Mouse (Mus musculus) right cerebral cortex, postnatal 10 days (tissue): Measurements from ENCODE around the gene Adgrd1.
A peak's percentile ranks its signal among the peaks of the same experiment; 100 is the strongest.

Experiments
- DNase-seq, 2 experiments: peaks; one replicate each; pipeline ENCODE4 v3.0.0; 2021; ENCODE audit warnings: low spot score in 2 of 2

Gene Adgrd1

DNA sequence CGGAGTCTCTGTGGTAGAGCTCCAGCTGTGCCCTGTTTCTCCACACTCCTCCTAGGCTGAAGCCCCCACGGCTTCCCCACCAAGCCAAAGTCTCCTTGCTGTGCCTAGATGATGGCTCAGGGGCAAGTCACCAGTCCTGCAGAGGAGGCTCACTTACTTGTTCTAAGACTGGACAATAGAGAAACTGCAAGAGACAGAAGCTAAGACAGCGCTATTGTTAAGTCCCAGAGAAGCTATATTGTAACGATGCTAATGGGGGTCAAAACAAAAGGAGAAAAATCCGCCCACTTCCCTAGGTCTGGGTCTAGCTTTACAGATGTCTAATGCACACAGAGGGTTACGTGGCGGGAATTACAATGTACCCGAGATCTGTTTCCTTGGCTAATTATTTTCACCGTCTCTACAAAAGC lies 59.4 kb downstream of the Adgrd1 start:
- DNase-seq = no peak

DNA sequence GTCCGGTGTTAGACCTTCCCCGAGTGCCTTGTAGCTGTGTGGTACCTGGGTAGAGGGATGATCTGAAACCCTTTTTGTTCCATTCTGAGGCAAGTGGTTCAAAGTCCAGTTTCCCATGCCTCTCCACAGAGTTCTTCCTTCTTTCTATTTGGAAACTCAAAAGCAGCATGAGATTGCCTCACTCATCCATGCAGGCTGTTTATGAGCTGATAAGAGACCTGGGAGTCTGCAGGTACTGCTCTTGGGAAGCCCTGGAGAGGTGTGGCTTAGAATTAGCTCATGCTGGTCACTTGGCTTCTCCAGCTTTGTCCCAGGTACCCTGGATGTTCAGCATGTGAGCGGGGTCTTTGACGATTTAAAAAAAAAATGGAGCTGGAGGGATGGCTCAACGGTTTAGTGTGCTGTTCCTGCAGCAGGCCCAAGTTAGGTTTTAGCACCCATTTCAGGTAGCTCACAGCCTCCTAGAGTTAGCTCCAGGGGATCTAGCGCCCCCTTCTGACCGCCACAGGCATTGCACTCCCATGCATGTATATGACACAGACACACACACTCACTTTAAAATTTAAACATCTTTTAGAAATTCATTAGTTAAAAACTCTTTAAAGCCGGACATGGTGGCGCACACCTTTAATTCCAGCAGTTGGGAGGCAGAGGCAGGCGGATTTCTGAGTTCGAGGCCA lies 65.0 kb downstream of the Adgrd1 start:
- no peak for DNase-seq

- no peak for DNase-seq
Measured at GRCm38 (mm10) chr5:129163416-129163815, 66.9 kb downstream of the Adgrd1 start.

DNA sequence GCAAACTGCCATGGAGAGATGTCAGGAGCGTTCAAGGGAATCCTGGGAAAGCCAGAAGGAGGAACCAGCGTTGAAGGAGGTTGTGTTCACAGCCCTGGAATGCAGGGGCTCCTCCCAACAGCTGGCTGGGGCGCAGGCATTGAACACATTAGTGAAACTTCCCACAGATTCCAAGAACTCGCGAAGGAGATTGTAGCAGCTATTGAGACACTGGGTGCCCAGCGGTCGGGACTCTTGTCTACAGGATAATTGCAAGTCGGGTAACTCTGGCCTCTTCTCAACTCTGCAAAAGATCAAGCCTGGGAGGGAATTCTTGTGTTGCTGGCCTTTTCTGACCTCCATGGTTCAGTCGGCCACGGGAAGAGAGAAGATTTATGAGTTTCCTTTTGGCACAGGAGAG lies 67.5 kb downstream of the Adgrd1 start:
- no peak for DNase-seq

- DNase-seq = no peak
Measured at GRCm38 (mm10) chr5:129164911-129165584, 68.5 kb downstream of the Adgrd1 start.

GRCm38 (mm10) chr5:129165595-129165994 lies 69.0 kb downstream of the Adgrd1 start:
- DNase-seq = no peak

GRCm38 (mm10) chr5:129169090-129169489 lies 72.5 kb downstream of the Adgrd1 start:
- no peak for DNase-seq

GRCm38 (mm10) chr5:129169567-129169966 lies 73.0 kb downstream of the Adgrd1 start:
- no peak for DNase-seq

- DNase-seq = no peak
Measured at GRCm38 (mm10) chr5:129172533-129172932, 76.0 kb downstream of the Adgrd1 start.

DNA sequence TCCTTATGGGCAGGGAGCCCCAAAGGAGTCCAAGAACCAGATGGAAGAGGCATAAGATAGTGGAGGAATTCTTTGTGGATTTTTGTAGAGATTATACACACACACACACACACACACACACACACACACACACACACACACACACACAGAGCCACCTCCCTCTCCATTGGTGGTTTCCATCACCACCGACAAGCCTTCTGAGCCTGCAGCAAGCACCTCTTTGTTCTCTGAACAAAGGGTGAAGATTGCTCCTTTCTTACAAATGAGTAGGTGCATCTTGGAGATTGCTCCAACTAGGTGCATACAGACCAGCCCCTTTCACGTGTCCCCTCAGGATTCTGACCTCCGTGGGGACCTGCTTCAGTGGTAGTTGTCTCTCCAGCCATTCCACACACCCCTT lies 79.4 kb downstream of the Adgrd1 start:
- no peak for DNase-seq

DNA sequence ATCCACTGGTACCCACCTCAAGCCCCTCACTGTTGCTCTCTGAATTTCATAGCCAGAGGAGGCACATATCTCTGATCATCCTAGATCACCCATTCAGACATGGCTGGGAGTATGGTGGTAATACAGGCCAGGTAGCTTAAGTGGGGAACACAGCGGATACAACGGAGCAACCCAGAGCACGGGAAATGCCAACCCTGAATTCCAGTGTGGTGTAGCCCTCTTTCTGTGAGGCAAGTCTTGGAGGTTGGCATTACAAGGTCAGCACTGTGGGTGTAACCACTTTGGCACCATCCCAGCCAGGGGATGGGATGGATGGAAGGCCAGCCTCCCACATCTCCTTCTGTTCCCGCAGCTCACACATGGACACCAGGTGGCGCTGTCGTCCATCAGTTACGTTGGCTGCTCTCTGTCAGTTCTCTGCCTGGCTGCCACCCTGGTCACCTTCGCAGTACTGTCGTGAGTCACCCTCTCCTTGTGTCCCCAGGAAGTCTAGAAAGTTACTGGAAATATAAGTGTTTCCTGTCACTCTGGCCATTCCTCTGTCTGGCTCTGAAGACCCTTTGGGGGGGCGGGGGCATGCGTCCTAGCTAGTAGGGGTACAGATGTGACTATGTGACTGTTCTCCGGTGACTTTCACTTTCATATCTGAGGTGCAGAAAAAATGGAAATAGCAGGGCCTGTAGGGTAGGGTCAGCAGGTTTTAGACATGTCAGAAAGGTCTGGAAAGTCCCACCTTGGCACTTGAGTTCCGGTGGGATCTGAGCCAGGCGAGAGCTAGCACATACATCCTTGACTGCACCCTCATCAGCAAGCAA lies 81.4 kb downstream of the Adgrd1 start:
- peak; percentile 88 to 92 for DNase-seq

GRCm38 (mm10) chr5:129179356-129179755 lies 82.8 kb downstream of the Adgrd1 start:
- no peak for DNase-seq

DNA sequence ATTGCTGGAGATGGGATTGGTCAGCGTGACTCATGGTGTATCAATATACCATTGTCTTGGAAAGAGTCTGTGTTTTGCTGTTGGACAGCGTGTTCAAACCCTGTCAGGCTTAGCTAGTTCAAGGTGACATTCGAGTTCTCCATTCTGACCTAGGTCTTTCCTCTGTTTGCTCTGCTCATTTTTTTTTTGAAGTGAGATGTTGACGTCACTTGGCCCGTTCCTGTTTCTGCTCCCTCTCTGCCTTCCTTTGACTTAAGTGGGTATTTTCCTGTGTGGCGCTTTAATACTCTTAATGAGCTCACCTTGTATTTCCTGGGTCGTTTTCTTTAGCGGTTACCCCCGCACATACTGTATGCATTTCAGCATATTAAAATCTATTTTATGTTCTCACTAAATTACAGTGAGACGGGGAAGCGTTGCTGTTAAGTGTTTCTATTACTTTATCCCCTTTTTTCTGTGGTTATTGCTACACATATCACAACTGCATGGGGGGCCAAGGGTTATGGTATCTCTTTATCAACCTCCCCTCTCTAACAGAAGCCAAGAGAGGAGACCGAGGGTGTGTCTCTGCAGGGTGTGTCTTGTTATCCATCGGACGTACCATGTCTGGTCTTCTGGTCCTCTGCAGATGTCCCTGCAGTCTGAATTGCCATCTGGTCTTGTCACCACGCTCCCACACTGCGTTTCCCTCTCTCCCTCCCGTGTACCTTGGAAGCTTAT lies 83.6 kb downstream of the Adgrd1 start:
- DNase-seq = no peak

GRCm38 (mm10) chr5:129180715-129181228 lies 84.2 kb downstream of the Adgrd1 start:
- DNase-seq = no peak

GRCm38 (mm10) chr5:129181450-129181849 lies 84.9 kb downstream of the Adgrd1 start:
- no peak for DNase-seq

- no peak for DNase-seq
Measured at GRCm38 (mm10) chr5:129182554-129182953, 86.0 kb downstream of the Adgrd1 start.

- no peak for DNase-seq
Measured at GRCm38 (mm10) chr5:129186260-129186659, 89.7 kb downstream of the Adgrd1 start.

- no peak for DNase-seq
Measured at GRCm38 (mm10) chr5:129186926-129187325, 90.4 kb downstream of the Adgrd1 start.

- no peak for DNase-seq
Measured at GRCm38 (mm10) chr5:129189071-129189470, 92.5 kb downstream of the Adgrd1 start.

- no peak for DNase-seq
Measured at GRCm38 (mm10) chr5:129190077-129190476, 93.5 kb downstream of the Adgrd1 start.

DNA sequence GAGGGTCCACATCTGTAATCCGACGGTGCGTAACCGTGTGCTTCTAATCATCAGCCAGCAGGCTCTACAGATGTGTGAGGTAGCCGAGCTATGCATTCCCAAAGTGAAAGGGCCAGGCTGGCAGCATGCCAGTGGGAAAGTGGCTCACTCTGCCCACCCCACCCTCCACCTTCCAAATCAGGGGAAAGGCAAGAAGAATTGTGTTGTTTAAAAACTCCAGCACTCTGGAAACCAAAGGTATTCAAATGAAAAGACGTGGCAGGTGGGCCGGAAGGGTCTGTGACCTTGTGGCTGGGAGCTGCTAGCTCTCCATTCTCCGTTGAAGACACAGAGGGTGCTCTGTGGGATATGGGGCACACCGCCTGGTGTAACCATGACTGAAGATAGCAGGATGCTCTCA lies 100.0 kb downstream of the Adgrd1 start:
- no peak for DNase-seq
